Mouse (Mus musculus): ENCODE results near the gene Traf3ip3. TPM values are rescaled to one million over a fixed set of nuclear protein-coding genes. Genes with fewer than 3 reads are reported as not detected.

Gene Traf3ip3
- polyA plus RNA-seq, 1 experiment: not detected

DNA sequence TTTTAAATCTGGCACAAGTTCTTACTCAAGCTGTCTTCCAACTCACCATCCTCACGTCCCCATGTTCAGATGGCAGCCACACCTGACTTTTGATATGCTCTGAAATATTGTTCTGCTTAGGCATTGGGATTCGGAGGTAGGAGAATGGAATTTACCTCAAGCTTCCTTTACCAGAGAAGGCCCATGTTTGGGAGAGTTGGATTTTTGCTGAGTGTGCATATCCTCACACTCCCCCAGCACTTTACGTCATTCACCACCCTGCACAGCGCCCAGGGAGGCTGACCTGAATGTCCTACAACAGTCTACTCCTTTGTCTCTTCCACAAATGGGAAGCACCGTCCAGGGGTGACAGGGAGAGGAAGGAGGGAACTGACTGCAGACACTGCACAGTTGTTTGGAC, 18.9 kb upstream of the Traf3ip3 start:
- H3K36me3 ChIP-seq (ENCODE audit: control insufficient read depth): no peaks in the 10 kb centered on the region
- no peak overlapping the region for H3K4me3 ChIP-seq (replicated peaks)
- no peaks in the 10 kb centered on the region for H3K27me3 ChIP-seq (ENCODE audit: control insufficient read depth)
- TF ChIP-seq TAL1 (IDR thresholded peaks at IDR 0.05; ENCODE audit: low read length) (no peak), GATA1 (IDR thresholded peaks at IDR 0.05; ENCODE audit: low read length) (no peak)
- no peaks in the 10 kb centered on the region for H3K4me1 ChIP-seq (ENCODE audit: control insufficient read depth)
- H3K9me3 ChIP-seq (ENCODE audit: control insufficient read depth, low read length): no peaks in the 10 kb centered on the region

GRCm38 (mm10) chr1:193216000-193216399, 14.5 kb upstream of the Traf3ip3 start:
- no peaks in the 10 kb centered on the region for H3K4me1 ChIP-seq (ENCODE audit: control insufficient read depth)
- no peak overlapping the region for H3K4me3 ChIP-seq (replicated peaks)
- H3K36me3 ChIP-seq (ENCODE audit: control insufficient read depth): no peaks in the 10 kb centered on the region
- no peak for TF ChIP-seq TAL1 (IDR thresholded peaks at IDR 0.05; ENCODE audit: low read length)
- no peak for TF ChIP-seq GATA1 (IDR thresholded peaks at IDR 0.05; ENCODE audit: low read length)
- no peaks in the 10 kb centered on the region for H3K9me3 ChIP-seq (ENCODE audit: control insufficient read depth, low read length)
- H3K27me3 ChIP-seq (ENCODE audit: control insufficient read depth): no peaks in the 10 kb centered on the region

DNA sequence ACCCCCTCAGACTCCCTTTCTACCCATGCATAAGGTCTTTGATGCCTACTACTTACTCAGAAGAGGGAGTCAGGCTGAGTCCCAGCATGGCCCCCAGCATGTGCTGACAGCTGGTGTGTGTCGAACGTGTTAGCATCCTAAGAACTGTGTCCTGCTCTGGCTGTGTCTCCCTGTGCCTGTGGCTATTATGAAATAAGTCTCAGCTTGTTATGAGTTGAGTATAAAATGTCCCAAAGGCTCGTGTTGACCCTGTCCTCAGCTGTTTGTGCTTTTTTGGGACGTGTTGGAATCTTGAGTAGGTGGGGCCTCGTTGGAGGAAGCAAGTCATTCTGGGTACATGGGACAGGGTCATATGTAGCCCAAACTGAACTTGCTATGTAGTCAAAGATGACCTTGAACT, 12.6 kb upstream of the Traf3ip3 start:
- TF ChIP-seq GATA1 (IDR thresholded peaks at IDR 0.05; ENCODE audit: low read length) (no peak), TAL1 (IDR thresholded peaks at IDR 0.05; ENCODE audit: low read length) (no peak)

DNA sequence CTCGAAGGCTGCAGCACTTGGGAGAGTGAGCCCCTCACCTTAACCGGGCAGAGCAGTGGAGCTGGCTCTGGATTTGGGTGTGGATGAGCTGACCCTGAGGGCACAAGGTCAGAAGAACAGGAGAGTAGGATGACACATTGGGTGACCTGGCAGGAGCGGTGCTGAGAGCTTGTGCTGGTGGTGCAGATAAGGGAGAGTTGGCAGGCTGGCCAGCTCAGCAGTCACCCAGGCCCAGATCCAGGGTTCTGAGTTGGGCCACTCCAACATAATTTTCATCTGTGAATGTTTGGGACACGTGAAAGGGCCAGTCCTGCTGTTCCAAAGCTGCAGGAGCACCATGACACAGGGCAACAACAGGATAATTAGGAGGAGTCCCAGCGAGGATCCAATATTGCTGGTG, 9.9 kb upstream of the Traf3ip3 start:
- TF ChIP-seq TAL1 (IDR thresholded peaks at IDR 0.05; ENCODE audit: low read length) (no peak), GATA1 (IDR thresholded peaks at IDR 0.05; ENCODE audit: low read length) (no peak)
- Histone ChIP-seq H3K27me3 (ENCODE audit: control insufficient read depth) (no peaks in the 10 kb centered on the region), H3K4me1 (ENCODE audit: control insufficient read depth) (no peaks in the 10 kb centered on the region), H3K36me3 (ENCODE audit: control insufficient read depth) (no peaks in the 10 kb centered on the region), H3K4me3 (replicated peaks) (no peak overlapping the region), H3K9me3 (ENCODE audit: control insufficient read depth, low read length) (no peaks in the 10 kb centered on the region)

More for the DNA sequence above, 12.6 kb upstream of the Traf3ip3 start:
- H3K4me1 ChIP-seq (ENCODE audit: control insufficient read depth): no peaks in the 10 kb centered on the region
- no peaks in the 10 kb centered on the region for H3K27me3 ChIP-seq (ENCODE audit: control insufficient read depth)
- H3K9me3 ChIP-seq (ENCODE audit: control insufficient read depth, low read length): no peaks in the 10 kb centered on the region
- H3K36me3 ChIP-seq (ENCODE audit: control insufficient read depth): no peaks in the 10 kb centered on the region
- H3K4me3 ChIP-seq (replicated peaks): no peak overlapping the region

DNA sequence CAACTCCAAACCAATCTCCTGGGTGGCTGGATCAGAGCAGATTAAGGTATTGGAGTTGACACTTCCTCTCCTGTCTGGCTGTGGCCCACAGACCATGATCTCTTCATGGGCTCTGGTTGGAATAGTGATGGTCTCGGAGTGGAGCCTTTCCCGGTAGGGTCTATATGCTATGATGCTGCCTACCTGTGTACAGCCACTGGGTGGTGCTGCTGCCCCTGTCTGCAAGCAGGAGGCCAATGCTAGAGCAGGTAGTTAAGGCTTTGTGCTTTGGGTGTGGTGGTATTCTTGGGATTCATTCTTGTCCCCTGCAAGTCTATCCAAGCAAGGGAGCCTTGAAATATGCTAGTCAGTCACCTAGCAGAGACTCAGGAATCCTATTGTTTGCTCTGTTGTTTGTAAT, 6.7 kb upstream of the Traf3ip3 start:
- no peaks in the 10 kb centered on the region for H3K36me3 ChIP-seq (ENCODE audit: control insufficient read depth)
- no peak overlapping the region for H3K4me3 ChIP-seq (replicated peaks)
- TF ChIP-seq TAL1 (IDR thresholded peaks at IDR 0.05; ENCODE audit: low read length) (no peak), GATA1 (IDR thresholded peaks at IDR 0.05; ENCODE audit: low read length) (no peak)
- H3K27me3 ChIP-seq (ENCODE audit: control insufficient read depth): no peaks in the 10 kb centered on the region
- no peaks in the 10 kb centered on the region for H3K4me1 ChIP-seq (ENCODE audit: control insufficient read depth)
- H3K9me3 ChIP-seq (ENCODE audit: control insufficient read depth, low read length): no peaks in the 10 kb centered on the region

GRCm38 (mm10) chr1:193207503-193207902, 6.0 kb upstream of the Traf3ip3 start, which contains the start of gene Lamb3:
TSS of gene Lamb3 (plus strand) at chr1:193207699.
- Histone ChIP-seq H3K27me3 (ENCODE audit: control insufficient read depth) (no peaks in the 10 kb centered on the region), H3K36me3 (ENCODE audit: control insufficient read depth) (no peaks in the 10 kb centered on the region), H3K4me1 (ENCODE audit: control insufficient read depth) (no peaks in the 10 kb centered on the region), H3K9me3 (ENCODE audit: control insufficient read depth, low read length) (no peaks in the 10 kb centered on the region), H3K4me3 (replicated peaks) (no peak within 1 kb of the TSS)
- TF ChIP-seq TAL1 (IDR thresholded peaks at IDR 0.05; ENCODE audit: low read length) (no peak), GATA1 (IDR thresholded peaks at IDR 0.05; ENCODE audit: low read length) (no peak)

- no peak overlapping the region for H3K4me3 ChIP-seq (replicated peaks)
- TF ChIP-seq TAL1 (IDR thresholded peaks at IDR 0.05; ENCODE audit: low read length) (no peak), GATA1 (IDR thresholded peaks at IDR 0.05; ENCODE audit: low read length) (no peak)
- no peaks in the 10 kb centered on the region for H3K36me3 ChIP-seq (ENCODE audit: control insufficient read depth)
- H3K4me1 ChIP-seq (ENCODE audit: control insufficient read depth): no peaks in the 10 kb centered on the region
- no peaks in the 10 kb centered on the region for H3K27me3 ChIP-seq (ENCODE audit: control insufficient read depth)
- no peaks in the 10 kb centered on the region for H3K9me3 ChIP-seq (ENCODE audit: control insufficient read depth, low read length)
Measured at GRCm38 (mm10) chr1:193205431-193205830, 3.9 kb upstream of the Traf3ip3 start.

- H3K4me1 ChIP-seq (ENCODE audit: control insufficient read depth): no peaks in the 10 kb centered on the region
- TF ChIP-seq TAL1 (IDR thresholded peaks at IDR 0.05; ENCODE audit: low read length): no peak
- no peak for TF ChIP-seq GATA1 (IDR thresholded peaks at IDR 0.05; ENCODE audit: low read length)
Measured at GRCm38 (mm10) chr1:193203821-193204220, 2.3 kb upstream of the Traf3ip3 start.

DNA sequence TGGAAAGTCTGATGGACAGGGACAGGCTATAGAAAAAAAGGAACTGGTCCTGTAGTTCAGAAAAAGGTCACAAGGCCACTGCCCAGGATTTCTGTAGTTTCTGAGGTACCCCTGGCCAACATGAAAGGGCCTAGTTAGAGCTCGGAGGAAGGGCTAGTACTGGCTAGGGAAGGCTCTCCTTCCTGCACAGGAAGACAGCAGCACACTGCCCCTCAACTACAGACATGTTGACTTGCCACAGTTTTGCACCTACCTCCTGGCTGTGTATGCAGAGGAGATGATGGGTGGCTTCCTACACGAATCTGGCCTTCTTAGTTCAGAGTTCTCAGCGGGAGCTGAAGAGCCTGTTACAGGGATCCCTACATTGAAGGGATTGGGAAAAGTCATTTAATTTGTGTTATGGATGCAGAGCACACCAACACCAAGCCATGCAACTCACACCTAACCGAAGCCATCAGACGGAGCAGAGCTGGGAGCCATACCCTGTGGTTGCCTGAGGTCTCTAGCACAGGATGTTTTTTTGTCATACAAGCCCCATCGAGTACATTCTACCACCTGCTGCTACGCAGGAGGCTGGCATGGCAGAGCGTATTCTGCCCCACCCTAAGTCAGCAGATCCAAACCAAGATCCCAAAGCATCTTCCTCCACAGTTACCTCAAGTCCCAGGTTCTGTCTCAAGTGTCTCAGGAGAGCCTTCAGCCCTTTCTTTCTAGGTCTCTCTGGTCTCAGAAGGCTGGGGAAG, 692 bp downstream of the Traf3ip3 start:
- Histone ChIP-seq H3K4me3 (replicated peaks) (no peak overlapping the region), H3K27me3 (ENCODE audit: control insufficient read depth) (no peaks in the 10 kb centered on the region), H3K9me3 (ENCODE audit: control insufficient read depth, low read length) (no peaks in the 10 kb centered on the region), H3K4me1 (ENCODE audit: control insufficient read depth) (peaks cover 8% of the 10 kb centered on the region), H3K36me3 (ENCODE audit: control insufficient read depth) (no peaks in the 10 kb centered on the region)
- TF ChIP-seq GATA1 (IDR thresholded peaks at IDR 0.05; ENCODE audit: low read length): no peak
- no peak for TF ChIP-seq TAL1 (IDR thresholded peaks at IDR 0.05; ENCODE audit: low read length)

More at GRCm38 (mm10) chr1:193203821-193204220, 2.3 kb upstream of the Traf3ip3 start:
- H3K36me3 ChIP-seq (ENCODE audit: control insufficient read depth): no peaks in the 10 kb centered on the region
- H3K4me3 ChIP-seq (replicated peaks): no peak overlapping the region
- no peaks in the 10 kb centered on the region for H3K27me3 ChIP-seq (ENCODE audit: control insufficient read depth)
- H3K9me3 ChIP-seq (ENCODE audit: control insufficient read depth, low read length): no peaks in the 10 kb centered on the region

Measured in erythroblast, embryonic 14.5 days (primary cell).